In the genomic region with DNA sequence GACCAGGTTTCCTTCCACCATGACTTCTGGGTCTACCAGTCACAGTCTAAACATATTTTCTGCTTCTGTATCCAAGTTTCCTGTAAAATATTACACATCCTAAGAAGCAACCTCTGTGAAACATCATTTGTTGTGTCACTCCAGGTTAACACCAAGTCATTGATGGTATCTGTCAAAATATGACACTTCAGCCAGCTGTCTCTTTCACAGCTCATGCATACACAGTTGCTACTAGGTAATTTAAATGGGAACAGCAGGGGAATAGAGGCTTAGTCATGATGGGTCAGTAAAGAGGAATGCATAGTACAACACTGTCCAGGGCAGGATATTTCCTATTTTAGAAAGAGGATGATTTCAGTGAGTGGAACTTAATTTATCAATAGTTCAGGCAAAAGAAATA, we compare ENCODE assay signal across 24 mouse cellular contexts.
DNase-seq lines count a peak whose midpoint lies in the region; ATAC-seq and TF ChIP-seq lines count a peak whose summit lies in the region.
"Had no signal": no experiment of that assay in that cellular context is flagged by ENCODE, and none has a peak within 500 bp of the region (broad histone marks: within the 10 kb centered on the region; RNA-seq: fewer than 3 reads in every experiment).

No protein-coding gene starts in this region.

- no peaks in the 10 kb centered on the region for H3K27me3 ChIP-seq in intestine, postnatal 0 days (replicated peaks; ENCODE audit: control insufficient read depth, insufficient read depth, low read length)
- H3K27me3 ChIP-seq: CH12.LX; embryonic facial prominence, embryonic 13.5 days; embryonic facial prominence, embryonic 15.5 days; forebrain, embryonic 13.5 days; forebrain, embryonic 15.5 days; Patski had no signal

- TF ChIP-seq POLR2A in embryonic fibroblast, embryonic 13.5 days (IDR thresholded peaks at IDR 0.05; ENCODE audit: low read depth, low read length), result no peak

- peak; percentile 72 for DNase-seq in 3T3-L1 (ENCODE audit: low read depth, low spot score)
- peak; percentile 62 for DNase-seq in Muller cell, postnatal 12 days (ENCODE audit: inconsistent ontology term)
- DNase-seq in adrenal gland, adult 8-10 months, result no peak
- no peak for DNase-seq in spleen, postnatal 14 days (ENCODE audit: low spot score in 2 of 2)
- no peak for DNase-seq in left cerebral cortex, postnatal 10 days (ENCODE audit: extremely low spot score in 1 of 2, low spot score in 2 of 2)
- DNase-seq: adrenal gland, postnatal 10 days; adrenal gland, postnatal 25 days; cerebellum, adult 11 months; cerebellum, adult 18-20 months; cerebellum, adult 8-10 months; cerebellum, adult 9-11 months; embryo, embryonic 11 days; forebrain, postnatal 0 days had no signal

- peak overlapping the region; percentile 58; the same call in 1 of the 2 replicates for H3K27ac ChIP-seq in embryonic fibroblast, embryonic 13.5 days (ENCODE audit: insufficient read depth, low read length)
- no peak overlapping the region for H3K27ac ChIP-seq in intestine, postnatal 0 days (ENCODE audit: low read depth, low read length)
- H3K27ac ChIP-seq: embryonic facial prominence, embryonic 13.5 days; embryonic facial prominence, embryonic 15.5 days; forebrain, embryonic 13.5 days; forebrain, embryonic 15.5 days had no signal

- H3K4me1 ChIP-seq in embryonic fibroblast, embryonic 13.5 days (ENCODE audit: control insufficient read depth, insufficient read depth, low read length), result peaks cover 8% of the 10 kb centered on the region
- no peaks in the 10 kb centered on the region for H3K4me1 ChIP-seq in intestine, postnatal 0 days (replicated peaks; ENCODE audit: control insufficient read depth, insufficient read depth, low read length)
- H3K4me1 ChIP-seq: embryonic facial prominence, embryonic 13.5 days; embryonic facial prominence, embryonic 15.5 days; forebrain, embryonic 13.5 days; forebrain, embryonic 15.5 days had no signal

- H3K36me3 ChIP-seq in intestine, postnatal 0 days (ENCODE audit: control insufficient read depth, insufficient read depth), result no peaks in the 10 kb centered on the region
- H3K36me3 ChIP-seq: embryonic facial prominence, embryonic 13.5 days; embryonic facial prominence, embryonic 15.5 days; forebrain, embryonic 15.5 days; G1E had no signal

- no peaks in the 10 kb centered on the region for H3K9me3 ChIP-seq in intestine, postnatal 0 days (ENCODE audit: control insufficient read depth)
- H3K9me3 ChIP-seq: embryonic facial prominence, embryonic 13.5 days; embryonic facial prominence, embryonic 15.5 days; forebrain, embryonic 13.5 days; forebrain, embryonic 15.5 days; G1E had no signal

- ATAC-seq in intestine, postnatal 0 days, result no peak
- ATAC-seq: activated CD4-positive, CD25-positive, alpha-beta regulatory T cell, adult 4 months; CD4-positive, CD25-positive, alpha-beta regulatory T cell, adult 4 months; forebrain, embryonic 13.5 days; forebrain, embryonic 15.5 days; forebrain, postnatal 0 days; Patski had no signal

- intact Hi-C loops in left cerebral cortex, postnatal 10 days (cut with DNase I), result no loop called here

- TF ChIP-seq CTCF in embryonic fibroblast, embryonic 13.5 days (IDR thresholded peaks at IDR 0.05; ENCODE audit: borderline replicate concordance, insufficient read depth, low read length), result no peak
- no peak for TF ChIP-seq CTCF in intestine, postnatal 0 days (IDR thresholded peaks at IDR 0.05; ENCODE audit: low read depth)

- H3K4me2 ChIP-seq in intestine, postnatal 0 days (replicated peaks; ENCODE audit: low read depth), result no peak overlapping the region
- H3K4me2 ChIP-seq: embryonic facial prominence, embryonic 13.5 days; embryonic facial prominence, embryonic 15.5 days; forebrain, embryonic 13.5 days; forebrain, embryonic 15.5 days had no signal

- H3K9ac ChIP-seq in intestine, postnatal 0 days (ENCODE audit: low read depth, low read length), result no peak overlapping the region
- H3K9ac ChIP-seq: embryonic facial prominence, embryonic 13.5 days; embryonic facial prominence, embryonic 15.5 days; forebrain, embryonic 13.5 days; forebrain, embryonic 15.5 days; forebrain, postnatal 0 days had no signal

- H3K4me3 ChIP-seq in embryonic fibroblast, embryonic 13.5 days (ENCODE audit: insufficient read depth, low read length), result no peak overlapping the region
- H3K4me3 ChIP-seq in intestine, postnatal 0 days (ENCODE audit: low read depth, low read length), result no peak overlapping the region
- H3K4me3 ChIP-seq: embryonic facial prominence, embryonic 13.5 days; embryonic facial prominence, embryonic 15.5 days; forebrain, embryonic 13.5 days; forebrain, embryonic 15.5 days had no signal

Comparison
In these comparisons a context has a peak if more than half of its experiments do, and no peak if none do; other contexts are left out.
1. DNase-seq: peak in 3T3-L1 (single experiment) and Muller cell, postnatal 12 days (single experiment); none in adrenal gland, adult 8-10 months (single experiment), spleen, postnatal 14 days (0 of 2) and left cerebral cortex, postnatal 10 days (0 of 2).